Mouse (Mus musculus) layer of hippocampus, adult 9-10 months (tissue): Measurements from ENCODE around the gene Ttll11.

Experiments
- DNase-seq: peaks from one replicate; pipeline ENCODE4 v3.0.0; 2022; ENCODE audit warnings: low spot score

The Ttll11 gene

GRCm38 (mm10) chr2:35852164-35852509 lies 127.6 kb downstream of the Ttll11 start:
- DNase-seq: no peak

DNA sequence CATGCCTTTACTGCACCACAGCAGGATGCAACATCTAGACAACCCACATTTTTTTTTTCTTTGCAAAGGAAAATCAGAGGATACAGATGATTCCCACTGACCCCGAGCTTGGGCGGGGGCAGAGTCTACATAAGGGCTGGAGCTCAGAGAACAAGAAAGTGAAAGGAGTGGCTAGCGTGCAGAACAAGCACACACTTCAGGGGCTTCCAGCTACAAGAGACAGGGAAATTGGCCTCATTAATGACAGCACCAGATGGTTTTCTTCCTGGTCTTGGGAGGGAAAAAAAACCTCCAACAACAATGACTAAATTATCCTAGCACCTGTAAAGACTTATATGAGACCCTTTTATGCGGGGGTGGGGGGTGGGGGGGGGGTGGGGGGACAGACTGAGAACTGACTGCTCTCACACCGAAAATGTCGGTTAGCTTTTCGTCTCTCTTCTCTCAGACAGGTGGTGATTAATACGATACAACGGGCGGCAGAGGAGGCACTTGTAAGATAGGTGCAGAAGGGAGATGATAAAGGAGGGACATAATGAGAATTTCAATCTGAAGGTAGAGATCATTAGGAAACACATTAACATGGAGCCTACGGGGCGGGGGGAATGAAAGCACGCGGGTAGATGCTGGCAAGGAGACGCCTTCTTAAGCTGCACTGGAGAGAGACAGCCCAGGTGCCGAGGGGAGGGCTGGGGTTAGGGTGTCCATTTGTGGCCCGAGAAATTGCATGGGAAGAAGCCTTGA lies 128.1 kb downstream of the Ttll11 start:
- no peak for DNase-seq

GRCm38 (mm10) chr2:35849632-35850230 lies 130.0 kb downstream of the Ttll11 start:
- no peak for DNase-seq

GRCm38 (mm10) chr2:35845611-35846504 lies 133.9 kb downstream of the Ttll11 start:
- DNase-seq: no peak

- DNase-seq: no peak
These were observed 135.6 kb downstream of the Ttll11 start for GRCm38 (mm10) chr2:35843896-35844690.

- DNase-seq: no peak
These were observed 136.8 kb downstream of the Ttll11 start for GRCm38 (mm10) chr2:35842780-35843474.

GRCm38 (mm10) chr2:35841841-35842420 lies 137.8 kb downstream of the Ttll11 start:
- DNase-seq: no peak

- no peak for DNase-seq
These were observed 138.5 kb downstream of the Ttll11 start for GRCm38 (mm10) chr2:35840956-35841816.

DNA sequence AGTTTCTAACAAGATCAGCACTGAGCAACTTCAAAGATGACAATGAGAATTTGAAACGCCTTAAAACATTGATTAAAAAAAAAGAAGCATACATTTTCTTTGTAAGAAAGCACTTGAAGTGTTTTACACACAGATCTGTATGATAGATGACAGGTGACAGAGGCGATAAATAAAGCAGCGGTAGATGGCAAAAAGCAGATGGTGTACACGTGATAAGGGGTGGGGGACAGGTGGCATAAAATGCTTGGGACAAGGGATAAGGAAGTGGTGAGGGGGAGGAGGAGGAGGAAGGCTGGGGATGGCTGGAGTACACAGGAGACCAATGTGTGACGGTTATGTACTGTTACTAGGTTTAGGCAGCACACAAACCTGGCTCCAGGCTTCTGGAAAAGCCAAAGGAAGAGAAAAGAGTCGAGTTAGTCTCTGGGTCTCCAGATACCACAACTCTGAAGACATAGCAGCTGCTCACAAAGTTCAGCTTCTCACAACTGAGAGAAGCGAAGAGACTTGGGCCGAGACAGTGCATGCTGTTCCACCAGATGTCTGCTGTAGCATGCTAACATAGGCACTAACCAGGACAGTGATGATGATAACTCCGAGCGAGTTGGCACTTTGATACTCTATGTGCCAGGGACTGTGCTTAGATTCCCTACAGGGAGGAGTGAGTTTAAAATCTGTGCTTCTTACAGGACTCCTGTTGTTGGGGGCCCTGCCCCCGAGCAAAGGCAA lies 140.8 kb downstream of the Ttll11 start:
- DNase-seq: no peak

DNA sequence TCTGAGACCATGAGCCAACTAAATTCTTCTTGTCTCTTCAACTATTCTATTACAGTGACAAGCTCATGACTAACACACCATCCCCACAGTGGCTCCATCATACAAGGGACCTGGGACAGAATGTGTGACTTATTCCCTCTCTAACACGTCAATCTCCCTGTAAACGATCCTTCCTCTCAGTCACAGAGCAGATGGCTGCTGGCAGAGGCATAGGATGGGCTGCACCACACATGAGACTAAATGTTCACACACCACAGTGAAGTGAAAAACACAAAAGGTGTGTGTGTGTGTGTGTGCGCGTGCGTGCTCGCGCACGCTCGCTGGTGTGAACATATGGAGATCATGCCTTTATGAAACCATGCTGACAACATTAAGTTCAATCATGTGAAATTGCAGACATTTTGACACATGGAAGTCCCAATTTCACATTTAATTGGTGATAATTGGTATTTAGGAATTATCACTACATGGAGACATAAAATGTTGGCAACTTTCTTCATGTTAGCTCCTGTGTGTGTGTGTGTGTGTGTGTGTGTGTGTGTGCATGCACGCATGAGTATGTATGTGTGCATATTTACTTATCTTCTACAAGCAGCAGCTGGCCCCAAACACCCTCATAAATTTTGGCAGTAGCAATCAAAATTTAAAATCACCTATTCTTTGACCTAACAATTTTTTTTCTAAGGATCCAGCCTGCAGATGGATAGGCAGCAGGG lies 145.4 kb downstream of the Ttll11 start:
- DNase-seq: no peak

DNA sequence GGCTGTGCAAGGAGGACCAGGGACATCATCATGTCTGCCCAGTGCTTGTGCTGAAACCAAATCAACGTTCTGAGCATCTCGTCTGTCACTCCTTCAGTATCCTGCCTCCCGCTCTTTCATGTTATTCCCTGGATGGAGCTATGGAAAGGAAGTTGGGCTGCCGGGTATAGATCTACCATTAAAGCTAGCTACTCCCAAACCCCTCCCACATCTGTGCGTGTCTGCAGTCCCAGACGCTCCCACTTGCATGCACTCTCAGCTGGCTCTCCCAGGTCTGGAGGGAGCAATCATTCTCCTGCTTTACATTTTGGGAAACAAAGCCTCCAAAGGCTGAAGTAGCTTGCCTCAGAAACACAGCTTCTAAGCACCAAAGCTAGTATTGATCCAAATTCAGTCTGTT lies 146.2 kb downstream of the Ttll11 start:
- DNase-seq: no peak

DNA sequence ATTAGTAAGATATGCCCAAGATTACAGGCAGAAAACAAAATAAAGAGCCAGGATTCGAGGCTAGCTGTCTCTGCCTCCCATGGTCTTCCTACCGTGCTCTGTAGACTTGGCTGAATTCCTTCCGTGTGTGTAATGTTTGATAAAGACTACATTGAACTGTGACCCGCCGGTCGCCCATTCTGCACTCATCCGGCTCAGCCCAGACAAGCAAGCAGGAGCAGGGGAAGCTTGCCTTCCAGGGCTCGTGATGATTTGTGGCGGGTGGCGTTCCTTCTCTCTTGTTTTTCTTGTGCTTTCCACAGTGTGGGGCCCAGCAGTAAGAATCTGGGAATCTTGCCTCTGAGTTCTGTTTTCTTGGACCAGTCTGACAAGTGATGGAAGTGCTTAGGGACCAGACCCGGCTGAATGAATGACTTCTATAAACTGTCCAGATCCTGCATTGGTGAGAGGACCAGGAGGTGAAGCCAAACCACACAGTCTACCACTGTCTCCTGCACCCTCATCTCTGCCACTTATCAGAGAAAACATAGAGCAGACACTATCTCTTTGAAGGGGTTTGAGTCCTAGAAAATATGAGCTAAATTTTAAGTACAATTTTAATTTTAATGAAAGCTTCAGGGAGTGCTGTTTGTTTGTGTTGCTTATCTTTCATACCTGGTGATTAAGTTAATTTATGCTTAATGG lies 146.8 kb downstream of the Ttll11 start:
- no peak for DNase-seq

DNA sequence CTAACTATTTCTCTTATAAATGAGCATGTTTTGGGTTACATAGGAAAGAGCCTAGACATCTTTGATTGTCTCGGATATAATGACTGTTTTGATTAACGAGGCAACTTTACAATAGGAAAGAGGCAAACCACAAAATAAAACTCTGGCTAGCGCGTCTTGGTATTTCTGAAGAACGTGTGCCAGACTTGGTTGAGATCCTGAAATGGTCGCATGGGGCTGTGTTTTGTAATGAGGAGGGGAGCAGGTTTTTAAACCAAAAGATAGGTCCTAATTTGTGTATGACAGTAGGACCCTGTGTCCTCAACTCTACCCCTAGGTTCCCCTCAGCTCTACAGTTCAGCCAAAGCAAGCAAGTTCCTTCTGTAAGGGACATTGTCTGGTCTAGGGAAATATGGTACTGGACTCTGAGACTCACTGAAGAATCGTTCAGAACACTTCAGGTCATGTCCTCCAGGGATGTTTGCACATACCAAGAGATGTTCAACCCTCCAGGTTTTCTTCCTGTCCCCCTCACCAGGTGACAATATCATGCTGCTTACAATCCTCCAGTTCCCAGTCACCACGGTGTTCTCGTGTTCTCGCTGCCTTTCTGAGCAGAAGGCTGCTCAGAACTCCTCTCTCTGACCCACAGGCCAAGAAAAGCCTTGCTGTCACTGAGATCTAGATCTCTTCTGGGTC lies 147.7 kb downstream of the Ttll11 start:
- no peak for DNase-seq

GRCm38 (mm10) chr2:35830966-35831903 lies 148.5 kb downstream of the Ttll11 start:
- no peak for DNase-seq

- DNase-seq: no peak
These were observed 150.6 kb downstream of the Ttll11 start for GRCm38 (mm10) chr2:35829136-35829535.

DNA sequence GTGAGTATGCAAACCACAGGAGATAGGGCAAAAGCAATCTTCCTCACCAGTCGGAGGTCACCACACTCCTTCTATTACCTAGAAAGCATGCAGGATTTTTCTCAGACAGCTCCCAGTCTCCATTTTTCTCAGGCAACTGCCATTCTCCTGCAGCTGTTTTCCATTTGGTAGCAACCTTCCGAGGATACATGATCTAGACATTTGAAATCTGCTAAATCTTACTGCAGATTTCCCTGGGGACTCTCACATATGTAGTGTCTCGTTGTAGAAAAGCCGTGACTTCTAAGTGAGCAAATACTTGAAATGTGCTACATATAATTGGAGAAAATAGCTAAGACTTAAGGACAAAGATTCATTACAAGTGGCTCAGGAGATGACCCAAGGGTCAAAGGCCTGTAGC lies 151.8 kb downstream of the Ttll11 start:
- no peak for DNase-seq
